Mouse (Mus musculus) brown adipose tissue, adult 24 weeks (tissue): ENCODE data around the gene Drd2. TPM values are rescaled to one million over a fixed set of nuclear protein-coding genes. Genes with fewer than 3 reads are reported as not detected.

Source experiments
- H3K27ac ChIP-seq: fragments of 200-500 bp; replicated peaks from 2 replicates; pipeline ENCODE4 v1.5.1; 2012; ENCODE audit warnings: low read depth, mild to moderate bottlenecking, low read length
- H3K4me1 ChIP-seq: fragments of 200-500 bp; 2 replicates; pipeline ENCODE4 v1.6.1; 2012; ENCODE audit warnings: low read length, mixed read lengths; ENCODE audit not compliant: control insufficient read depth, insufficient read depth, insufficient read length
- H3K4me3 ChIP-seq: fragments of 200-500 bp; 2 replicates; pipeline ENCODE4 v1.5.1; 2012; ENCODE audit warnings: low read depth, mild to moderate bottlenecking, low read length, moderate library complexity; ENCODE audit not compliant: insufficient read depth
- polyA plus RNA-seq: library from polyadenylated mRNA; stranded (reverse); fragments of >200 nt; gene quantifications from 2 replicates; pipeline ENCODE4 v1.2.4, GENCODE M21; 2012; ENCODE audit not compliant: missing spikeins, insufficient read depth, insufficient read length

The Drd2 gene
- polyA plus RNA-seq, result not detected in 2 replicates

DNA sequence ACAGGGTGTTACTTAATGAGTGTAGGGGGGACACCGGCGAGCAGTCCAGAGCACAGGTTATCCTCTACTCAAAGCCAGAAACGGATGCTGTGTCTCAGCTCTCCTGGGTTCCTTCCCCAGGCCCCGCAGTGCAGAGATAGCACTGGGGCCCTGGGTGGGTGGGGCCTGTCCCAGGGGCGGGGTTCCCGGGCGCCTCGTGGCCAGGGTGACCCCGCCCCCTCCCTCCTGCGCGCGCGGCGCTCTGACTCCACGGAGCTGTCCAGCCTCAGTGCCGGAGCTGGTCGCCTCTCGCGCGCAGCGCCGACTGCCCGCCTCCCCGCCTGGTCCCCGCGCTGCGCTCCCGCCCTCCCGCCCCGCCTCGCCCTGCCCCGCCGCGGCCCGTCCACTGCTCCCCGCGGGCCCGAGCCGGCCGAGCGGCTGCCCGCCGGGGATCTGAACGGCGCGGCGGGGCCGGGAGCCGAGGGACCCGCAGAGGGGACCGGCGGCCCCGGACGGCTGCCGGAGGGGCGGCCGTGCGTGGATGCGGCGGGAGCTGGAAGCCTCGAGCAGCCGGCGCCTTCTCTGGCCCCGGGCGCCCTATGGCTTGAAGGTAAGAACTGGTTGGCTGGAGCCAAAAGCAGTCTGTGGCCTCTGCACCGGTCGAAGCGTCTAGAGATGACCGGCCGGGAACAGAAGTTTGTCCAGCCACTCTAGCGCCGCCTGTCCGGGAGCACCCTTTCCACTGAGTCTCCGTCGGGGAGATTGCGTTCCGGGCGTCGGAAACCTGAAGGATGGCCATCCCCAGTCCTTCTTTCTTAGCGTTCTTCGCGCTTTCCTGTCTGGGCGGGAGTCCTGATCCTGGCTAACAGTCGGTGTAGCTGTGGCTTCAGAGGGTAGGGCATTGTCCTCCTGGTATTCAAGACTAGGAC lies at the start of gene Drd2:
Drd2 (plus strand) TSS at position 492 of the 908 bp plus-strand sequence.
- Histone ChIP-seq H3K27ac (no peak within 1 kb of the TSS), H3K4me1 (no peaks in the 10 kb centered on the region), H3K4me3 (no peak within 1 kb of the TSS)

DNA sequence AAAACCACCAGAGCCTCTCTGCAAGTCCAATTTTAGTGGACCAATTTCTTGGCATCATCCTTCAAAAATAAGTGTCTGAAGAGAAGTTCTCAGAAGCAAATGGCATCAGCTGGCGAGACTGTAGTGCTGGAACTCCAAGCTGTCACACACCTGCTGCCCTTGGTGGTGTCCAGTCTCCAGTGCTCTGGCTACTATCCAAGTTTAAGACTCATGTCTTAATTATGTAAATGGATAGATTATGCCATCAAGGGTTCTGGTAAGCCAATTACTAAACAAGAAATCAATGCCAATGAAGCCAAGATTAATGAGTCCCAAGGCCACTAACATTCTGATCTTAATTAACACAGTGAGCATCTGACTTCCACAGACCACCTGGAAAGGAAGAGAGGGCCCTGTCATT lies 45.3 kb upstream of the Drd2 start:
- Histone ChIP-seq H3K27ac (no peak overlapping the region), H3K4me1 (no peaks in the 10 kb centered on the region), H3K4me3 (no peak overlapping the region)

DNA sequence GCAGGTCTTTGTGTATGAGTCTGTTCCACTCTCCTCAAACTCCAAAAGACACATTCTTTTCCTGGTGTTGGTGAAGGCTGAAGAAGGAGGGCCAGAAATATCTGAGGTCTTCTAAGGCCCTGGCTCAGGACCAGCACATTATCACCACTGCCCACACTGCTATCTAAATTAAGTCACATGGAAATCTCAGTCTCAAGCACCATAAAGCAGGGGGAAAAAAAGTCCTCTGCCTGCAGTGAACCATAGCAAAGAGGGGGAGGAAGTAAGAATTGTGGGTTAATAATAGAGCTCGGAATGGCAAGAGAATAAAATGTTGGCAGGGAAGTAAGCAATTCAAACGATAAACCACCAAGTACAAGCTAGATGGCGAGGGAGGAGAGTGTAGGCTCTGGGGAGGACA lies 32.9 kb upstream of the Drd2 start:
- H3K27ac ChIP-seq, result no peak overlapping the region
- no peaks in the 10 kb centered on the region for H3K4me1 ChIP-seq
- H3K4me3 ChIP-seq, result no peak overlapping the region

DNA sequence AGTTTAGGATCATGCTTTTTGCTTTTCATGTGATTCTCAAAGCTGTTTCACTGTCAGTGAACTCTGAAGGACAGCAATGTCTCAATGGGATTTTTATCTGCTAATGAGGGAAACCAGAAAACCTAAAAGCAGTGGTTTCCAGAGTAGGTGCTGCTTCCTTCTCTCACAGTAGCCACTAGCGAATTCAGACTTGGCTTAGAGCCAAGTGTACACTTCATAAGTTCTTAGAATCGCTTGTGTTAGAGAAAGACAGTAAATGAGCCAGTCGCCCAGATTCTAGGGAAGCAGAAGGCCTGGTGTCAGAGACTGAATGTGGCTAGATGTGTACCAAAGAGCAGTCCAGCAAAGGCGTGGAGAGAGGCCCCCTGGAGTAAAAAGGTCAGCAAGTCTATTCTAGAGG lies 29.6 kb upstream of the Drd2 start:
- Histone ChIP-seq H3K4me3 (no peak overlapping the region), H3K27ac (no peak overlapping the region), H3K4me1 (no peaks in the 10 kb centered on the region)

DNA sequence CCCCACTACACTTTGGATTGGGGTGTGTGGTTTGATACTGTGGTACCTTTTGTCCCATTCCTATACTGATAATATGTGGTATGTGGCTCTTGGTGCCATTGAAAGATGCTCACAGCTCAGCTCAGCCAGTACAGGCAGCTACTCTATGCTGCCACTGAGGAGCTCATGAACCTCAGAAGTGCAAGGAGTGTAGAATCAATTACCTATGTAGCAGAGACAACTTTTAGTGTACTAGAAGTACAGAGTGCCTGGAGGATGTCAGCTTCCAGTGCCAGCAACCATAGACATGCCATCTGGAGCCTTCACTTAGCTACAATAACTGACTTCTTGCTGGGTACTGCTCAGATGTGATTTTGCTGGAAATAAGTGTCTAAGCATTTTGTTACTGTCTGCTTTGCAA lies 21.8 kb upstream of the Drd2 start:
- no peak overlapping the region for H3K4me3 ChIP-seq
- H3K27ac ChIP-seq, result no peak overlapping the region
- H3K4me1 ChIP-seq, result no peaks in the 10 kb centered on the region

DNA sequence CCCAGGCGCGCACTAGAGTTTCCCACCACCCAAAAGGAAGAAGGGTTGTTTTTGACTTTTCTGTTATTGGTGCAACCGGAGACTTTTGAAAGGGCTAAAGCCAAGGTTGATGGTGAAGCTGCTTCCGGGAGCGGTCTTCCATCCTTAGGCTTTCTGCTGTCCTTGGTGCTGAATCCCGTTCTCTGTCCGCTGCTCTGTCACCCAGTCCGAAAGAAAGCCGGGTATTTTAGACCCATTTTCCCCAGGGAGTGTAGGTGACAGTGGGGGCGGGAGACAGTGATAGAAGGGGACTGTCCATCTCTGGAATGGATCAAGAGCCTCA lies 578 bp downstream of the Drd2 start:
- Histone ChIP-seq H3K4me3 (no peak overlapping the region), H3K4me1 (no peaks in the 10 kb centered on the region), H3K27ac (no peak overlapping the region)

DNA sequence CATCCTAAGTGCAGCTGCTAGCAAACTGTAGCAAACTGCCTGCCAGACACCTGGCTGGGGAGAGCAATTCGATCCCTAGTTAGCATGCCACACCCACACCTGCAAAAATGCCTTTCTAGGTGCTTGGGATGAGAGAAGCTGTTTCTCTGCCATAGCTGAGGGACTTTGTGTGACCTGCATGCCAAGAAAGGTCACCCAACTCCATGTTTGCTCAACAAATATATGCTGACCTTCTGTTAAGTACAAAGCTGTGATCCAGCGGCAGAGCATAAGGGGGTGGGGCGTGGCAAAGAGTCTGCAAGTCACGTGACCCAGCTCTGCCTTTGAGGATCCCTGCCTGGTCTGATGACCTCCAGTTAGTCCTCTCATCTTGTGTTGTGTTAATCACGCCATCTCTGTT lies 25.3 kb downstream of the Drd2 start:
- Histone ChIP-seq H3K4me3 (no peak overlapping the region), H3K4me1 (no peaks in the 10 kb centered on the region), H3K27ac (no peak overlapping the region)

DNA sequence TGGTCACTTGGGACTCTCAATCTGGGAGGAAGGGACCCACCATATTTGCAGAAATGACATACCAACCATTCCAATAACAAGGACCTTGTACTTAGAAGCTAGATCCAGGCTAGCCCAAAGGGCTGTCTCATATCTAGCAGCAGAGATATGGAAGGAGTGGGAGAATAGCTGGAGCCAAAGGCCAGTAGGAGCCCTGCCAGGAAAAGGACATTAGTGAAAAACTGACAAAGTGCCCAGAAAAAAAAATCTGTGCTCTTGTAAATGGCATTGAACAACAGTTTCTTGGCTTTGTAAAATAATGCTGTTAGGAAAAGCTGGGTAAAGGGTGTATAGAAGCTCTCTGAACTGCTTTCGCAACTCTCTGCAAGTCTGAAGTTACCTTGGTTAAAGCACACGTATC lies 33.5 kb downstream of the Drd2 start:
- H3K4me3 ChIP-seq, result no peak overlapping the region
- H3K27ac ChIP-seq, result no peak overlapping the region
- H3K4me1 ChIP-seq, result no peaks in the 10 kb centered on the region; the same call in 1 of the 2 replicates

DNA sequence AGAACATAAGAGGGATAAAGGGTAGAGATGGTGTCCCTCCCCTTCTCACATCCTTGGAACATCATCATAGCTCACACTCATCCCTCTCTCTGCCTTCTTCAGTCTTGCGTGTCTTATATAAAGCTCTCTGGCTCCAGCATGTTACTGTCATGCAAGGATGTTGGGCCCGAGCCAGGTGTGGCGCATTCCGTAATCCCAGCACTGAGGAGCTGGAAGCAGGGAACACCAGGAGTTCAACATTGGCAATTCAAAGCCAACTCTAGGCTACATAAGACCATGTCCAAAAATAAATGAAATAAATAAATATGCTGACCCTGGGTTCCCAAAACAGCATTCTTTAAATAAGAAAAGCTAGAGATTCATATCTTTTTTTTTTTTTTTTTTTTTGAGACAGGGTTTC lies 39.5 kb downstream of the Drd2 start:
- Histone ChIP-seq H3K4me1 (no peaks in the 10 kb centered on the region), H3K27ac (no peak overlapping the region)

DNA sequence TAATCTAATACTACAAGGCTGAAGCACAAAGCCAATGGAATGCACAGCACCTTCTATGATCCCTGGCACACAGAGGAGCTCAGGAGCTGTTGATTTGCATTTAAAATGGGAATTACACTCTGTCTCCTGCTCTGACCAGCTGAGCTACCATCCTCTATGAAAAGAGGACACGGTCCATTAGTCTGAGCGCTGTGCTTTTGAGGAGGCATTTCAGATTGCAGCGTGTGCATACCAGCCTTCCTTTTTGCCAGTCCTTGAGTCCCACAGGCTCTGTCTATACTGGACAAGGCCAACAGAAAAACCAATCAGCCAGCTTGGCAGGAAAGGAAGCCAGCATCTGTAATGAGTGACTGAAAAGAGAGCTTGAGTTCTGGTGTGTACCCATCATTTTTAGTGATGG lies 43.6 kb downstream of the Drd2 start:
- Histone ChIP-seq H3K4me1 (no peaks in the 10 kb centered on the region), H3K4me3 (no peak overlapping the region), H3K27ac (no peak overlapping the region)

More for the DNA sequence above, 39.5 kb downstream of the Drd2 start:
- H3K4me3 ChIP-seq, result no peak overlapping the region

DNA sequence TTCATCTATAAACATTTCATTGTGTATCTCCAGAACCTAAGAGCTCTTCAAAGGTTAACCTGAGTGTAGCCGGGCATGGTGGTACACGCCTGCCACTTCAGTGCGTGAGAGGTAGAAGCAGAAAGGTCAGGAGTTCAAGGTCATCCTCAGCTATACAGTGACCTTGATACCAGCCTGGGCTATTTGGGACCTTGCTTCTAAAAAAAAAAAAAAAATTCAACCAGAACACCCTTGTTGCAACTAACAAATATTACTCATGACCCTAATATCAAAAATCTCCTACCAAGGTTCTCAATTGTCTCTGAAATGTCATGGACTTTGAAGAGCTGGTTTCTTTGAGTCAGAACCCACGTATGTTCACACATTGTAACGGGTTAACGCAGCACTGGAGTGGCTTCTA lies 44.4 kb downstream of the Drd2 start:
- H3K4me3 ChIP-seq, result no peak overlapping the region
- no peaks in the 10 kb centered on the region for H3K4me1 ChIP-seq
- H3K27ac ChIP-seq, result no peak overlapping the region

DNA sequence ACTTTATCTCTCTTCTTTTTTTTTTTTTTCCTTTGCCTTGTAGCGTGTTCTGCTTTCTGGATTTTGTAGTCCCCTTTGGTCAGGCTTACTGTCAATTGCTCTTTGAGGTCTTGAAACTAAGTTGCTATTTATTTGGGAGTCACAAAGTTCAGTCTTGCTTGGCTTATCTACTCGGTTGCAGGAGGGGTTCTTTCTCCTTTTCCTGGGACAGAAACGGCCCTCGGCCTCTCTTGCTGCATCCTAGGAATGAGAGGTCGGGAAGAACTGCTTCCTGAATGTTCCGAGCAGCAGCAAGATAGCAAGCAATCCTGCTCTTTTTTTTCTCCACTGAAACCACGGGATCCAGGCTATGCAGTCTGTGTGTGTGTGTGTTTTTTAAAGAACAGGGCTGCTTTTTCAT lies 44.9 kb downstream of the Drd2 start:
- 0 out of 2 replicates have a peak overlapping the region, but pooled peaks have one; percentile 2 for H3K27ac ChIP-seq
- H3K4me3 ChIP-seq, result no peak overlapping the region
- no peaks in the 10 kb centered on the region for H3K4me1 ChIP-seq

DNA sequence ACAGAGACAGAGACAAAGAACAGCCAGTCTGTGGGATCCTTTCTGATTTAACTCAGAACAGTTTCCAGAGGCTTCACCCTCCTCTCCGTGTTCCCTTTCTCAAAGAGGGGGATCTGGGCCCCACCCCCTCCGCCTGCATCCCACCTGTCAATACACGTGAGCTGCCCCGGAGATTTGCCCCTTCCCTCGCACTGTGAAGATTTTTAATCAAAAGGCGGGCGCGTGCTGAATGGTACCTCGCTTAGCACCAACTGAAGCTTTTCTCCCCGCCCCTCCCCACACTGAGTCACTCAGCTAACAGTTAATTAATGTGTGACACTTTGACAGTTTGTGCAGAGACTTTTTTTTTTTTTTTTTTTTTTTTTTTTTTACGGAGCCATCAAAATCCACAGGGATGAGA lies 45.7 kb downstream of the Drd2 start:
- Histone ChIP-seq H3K4me3 (no peak overlapping the region), H3K27ac (no peak overlapping the region), H3K4me1 (no peaks in the 10 kb centered on the region)

DNA sequence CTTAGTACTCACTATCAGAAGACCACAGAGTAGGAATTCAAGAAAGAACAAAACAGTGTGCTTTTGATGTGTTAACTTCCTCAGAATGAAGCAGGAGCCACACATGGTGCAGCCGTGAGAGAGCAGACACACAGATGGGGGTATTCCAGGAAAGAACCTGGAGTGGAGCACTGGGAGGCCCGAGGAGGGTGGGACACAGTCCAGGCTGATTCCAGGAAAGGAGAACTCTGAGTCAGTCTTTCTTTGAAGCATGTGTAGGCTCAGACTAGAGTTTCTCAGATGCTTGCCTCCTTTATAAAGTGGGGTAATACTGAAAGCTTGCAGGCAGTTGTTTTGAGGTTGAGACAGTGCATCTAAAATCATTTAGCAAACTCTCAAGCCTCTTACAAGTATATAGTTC lies 51.8 kb downstream of the Drd2 start:
- no peaks in the 10 kb centered on the region for H3K4me1 ChIP-seq
- no peak overlapping the region for H3K27ac ChIP-seq
- no peak overlapping the region for H3K4me3 ChIP-seq

DNA sequence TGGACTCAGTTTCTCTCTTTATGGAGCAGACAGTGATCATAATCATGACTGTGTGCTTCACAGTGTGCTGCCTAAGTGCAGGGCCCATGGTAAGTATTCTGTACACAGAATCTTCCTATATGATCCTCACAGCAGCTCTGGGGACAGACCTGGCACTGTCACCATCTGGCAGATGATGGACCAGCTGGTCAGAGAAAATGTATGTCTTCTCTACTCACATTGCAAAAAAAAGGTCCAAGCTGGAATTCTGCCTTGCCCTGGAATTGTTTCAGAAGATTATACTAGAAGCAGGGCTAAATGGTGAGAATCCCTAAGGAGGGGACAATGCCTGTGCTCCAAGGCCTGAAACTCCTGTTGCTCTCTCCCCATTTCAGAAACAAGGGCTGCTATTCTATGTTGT lies 55.6 kb downstream of the Drd2 start:
- H3K4me3 ChIP-seq, result no peak overlapping the region
- H3K27ac ChIP-seq, result no peak overlapping the region

DNA sequence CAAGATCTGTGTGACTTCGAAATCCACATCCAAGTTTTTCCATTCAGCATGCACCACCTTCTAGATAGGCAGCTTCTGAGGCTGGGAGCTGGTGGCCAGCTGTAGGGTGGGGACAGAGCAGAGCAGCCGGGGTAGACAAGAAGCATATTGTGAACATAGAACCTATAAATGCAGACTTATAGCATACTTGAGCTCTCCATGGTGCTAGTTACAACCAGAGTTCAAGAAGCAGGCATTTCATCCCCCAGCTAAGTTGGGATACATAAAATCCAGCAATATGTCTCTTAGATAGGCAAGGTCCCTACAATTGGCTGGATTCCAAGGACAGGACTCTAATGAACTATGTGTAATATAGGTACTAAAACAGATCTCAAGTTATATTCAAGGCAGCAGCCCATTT lies 63.3 kb downstream of the Drd2 start:
- Histone ChIP-seq H3K4me1 (no peaks in the 10 kb centered on the region), H3K4me3 (no peak overlapping the region), H3K27ac (no peak overlapping the region)

More for the DNA sequence above, 55.6 kb downstream of the Drd2 start:
- H3K4me1 ChIP-seq, result no peaks in the 10 kb centered on the region
